Mouse (Mus musculus) retina, adult 2 months (tissue): ENCODE data around the gene Rab20.
"Not testable (repeated sequence)": the region's sequence is repeated elsewhere in the genome, so short reads cannot be mapped to it uniquely, and the experiment has no call there.

Experiments
- DNase-seq: peaks from one replicate; pipeline ENCODE4 v3.0.0-alpha.2; 2012; ENCODE audit warnings: low read depth, low spot score

The Rab20 gene

DNA sequence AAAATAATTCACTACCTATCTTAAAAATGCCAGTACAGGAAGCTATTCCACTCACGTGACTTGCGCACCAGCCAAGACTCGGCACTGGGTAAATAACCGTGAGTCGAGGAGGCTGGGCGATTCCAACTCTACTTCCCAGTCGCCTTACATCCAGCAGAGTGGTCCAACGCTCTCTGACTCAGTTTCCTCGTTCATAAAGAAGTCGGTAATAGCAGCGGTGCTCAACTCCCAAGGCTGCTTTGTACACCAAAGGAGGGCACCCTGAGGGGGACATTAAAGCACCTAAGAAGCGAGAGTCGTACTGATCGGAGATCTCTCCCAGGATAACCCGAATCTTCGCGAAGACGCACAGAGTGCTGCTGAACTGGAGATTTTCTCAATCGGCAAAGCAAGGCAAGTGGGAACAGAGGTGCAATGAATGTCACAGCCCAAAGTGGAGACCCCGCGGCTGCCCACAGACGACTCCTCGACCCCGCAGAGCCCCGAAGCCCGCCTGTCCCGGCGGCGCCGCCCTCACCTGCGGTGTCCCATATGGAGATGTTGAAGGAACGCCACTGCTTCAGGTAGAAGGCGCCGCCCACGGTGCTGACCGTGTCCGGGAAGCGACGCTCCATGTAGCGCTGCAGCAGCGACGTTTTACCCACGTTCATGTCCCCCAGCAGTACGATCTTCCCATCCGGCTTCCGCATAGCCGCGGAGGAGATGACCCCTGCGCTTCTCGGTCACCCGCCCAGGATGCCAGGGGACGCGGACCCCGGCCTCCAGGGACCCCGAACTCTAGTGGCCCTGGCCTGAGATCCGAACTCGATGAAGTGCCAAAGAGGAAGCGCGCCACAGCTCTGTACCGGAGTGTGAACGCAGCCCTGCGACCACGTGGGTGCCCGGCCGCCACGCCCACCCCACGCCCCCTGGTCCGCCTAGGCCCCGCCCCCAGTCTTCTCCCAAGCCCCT, at the start of gene Rab20:
Gene Rab20, minus strand, starts transcription at position 900 of the 951 bp plus-strand sequence.
- DNase-seq = no peak

DNA sequence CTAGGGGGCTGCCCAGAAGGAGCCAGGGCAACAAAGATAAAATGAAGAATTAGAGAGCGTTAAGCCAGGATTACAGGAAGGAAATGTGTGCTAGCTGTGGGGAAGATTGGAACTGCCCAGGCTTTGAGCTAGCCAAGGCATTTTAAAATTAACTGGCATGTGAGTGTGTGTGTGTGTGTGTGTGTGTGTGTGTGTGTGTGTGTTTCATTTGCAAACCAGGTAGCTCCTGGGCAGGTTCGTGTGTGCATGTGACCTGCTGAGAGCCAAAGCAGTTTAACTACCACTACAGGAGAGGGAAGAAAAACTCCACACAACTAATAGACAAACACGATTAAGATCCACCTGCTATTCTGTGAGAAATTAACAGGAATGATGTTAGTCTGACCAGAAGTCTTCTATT, 44.8 kb upstream of the Rab20 start:
- no peak for DNase-seq

DNA sequence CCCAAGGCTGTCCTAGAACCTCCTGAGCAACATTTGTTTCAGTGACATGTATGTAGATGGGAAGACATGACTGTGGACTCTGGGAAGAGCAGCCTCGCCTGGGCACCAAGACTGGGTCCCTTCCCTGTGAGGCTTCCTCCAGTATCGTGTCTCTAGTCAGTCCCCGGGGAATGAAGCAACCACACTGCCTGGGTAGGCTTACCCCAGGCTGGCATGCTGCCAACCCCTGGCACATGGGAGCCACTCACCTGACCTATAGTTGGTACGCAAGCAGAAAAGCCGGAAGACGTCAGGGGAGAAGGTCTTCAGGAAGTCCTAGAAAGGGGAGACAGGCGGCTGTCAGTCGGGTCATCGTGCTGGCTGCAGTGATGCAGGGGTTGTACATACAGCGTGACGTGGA, 40.2 kb upstream of the Rab20 start:
- no peak for DNase-seq

DNA sequence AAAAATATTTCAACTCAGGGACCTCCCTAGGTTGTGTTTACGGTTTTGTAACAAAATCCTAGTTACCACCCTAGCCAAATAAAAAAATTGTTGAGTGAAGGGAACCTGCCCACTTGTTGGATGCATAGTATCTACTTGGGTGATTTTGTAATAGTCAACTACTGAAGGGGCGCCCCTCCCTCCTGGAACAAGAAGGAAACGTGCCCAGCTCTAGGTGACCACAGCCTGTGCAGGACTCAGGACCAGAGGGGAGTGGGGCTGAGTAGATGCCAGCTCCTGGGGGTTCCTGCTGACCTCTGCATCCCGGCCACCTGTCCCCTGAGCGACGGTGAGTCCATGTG, 39.5 kb upstream of the Rab20 start:
- no peak for DNase-seq

DNA sequence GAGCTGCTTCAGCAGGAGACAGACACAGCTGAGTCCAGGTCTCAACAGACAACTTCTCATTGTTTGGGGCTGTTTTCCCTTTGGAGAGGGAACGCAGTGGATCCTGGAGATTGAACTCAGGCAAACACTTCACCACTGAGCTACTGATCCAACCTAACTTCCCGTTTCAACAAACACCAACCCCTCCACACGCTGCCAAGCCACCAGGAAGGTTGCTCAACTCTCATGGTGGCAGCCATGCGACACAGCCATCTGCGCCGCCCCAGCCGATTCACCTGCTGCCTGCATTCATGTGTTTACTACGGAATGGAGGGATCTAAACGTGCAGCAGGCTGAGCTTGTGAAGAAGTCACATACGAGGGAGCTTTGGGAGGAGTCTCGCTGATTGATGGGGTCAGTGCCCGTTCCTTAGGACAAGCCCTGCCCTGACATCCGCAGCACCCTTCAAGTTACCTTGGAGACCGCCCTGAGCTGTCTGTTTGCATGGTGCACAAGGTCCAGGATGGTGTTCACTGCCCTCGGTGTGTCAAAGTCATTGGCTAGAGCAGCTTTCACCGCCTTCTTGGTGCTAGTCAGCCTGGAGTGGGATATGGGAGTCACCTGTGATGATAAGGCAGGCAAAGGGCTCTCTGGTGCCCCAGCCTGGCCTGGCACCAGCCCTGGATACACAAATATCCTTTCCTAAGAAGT, 39.0 kb upstream of the Rab20 start:
- no peak for DNase-seq

DNA sequence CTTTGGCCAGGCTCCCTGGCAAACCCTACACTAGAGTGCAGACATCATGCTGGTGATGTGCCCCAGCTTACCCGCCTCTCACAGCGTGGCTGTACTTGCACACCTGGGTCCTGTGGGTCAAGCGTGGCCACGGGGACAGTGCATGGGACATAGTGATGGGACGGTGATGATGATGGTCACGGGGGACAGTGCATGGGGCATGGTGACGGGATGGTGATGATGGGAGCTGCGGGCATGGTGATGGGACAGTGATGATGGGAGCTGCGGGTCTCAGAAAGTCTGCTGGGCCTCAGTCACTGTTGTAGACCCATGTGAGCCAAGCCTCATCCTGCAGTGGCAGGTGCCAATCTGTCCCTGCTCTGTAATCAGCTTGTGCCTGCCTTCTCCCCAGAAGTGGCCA, 37.8 kb upstream of the Rab20 start:
- DNase-seq = no peak

DNA sequence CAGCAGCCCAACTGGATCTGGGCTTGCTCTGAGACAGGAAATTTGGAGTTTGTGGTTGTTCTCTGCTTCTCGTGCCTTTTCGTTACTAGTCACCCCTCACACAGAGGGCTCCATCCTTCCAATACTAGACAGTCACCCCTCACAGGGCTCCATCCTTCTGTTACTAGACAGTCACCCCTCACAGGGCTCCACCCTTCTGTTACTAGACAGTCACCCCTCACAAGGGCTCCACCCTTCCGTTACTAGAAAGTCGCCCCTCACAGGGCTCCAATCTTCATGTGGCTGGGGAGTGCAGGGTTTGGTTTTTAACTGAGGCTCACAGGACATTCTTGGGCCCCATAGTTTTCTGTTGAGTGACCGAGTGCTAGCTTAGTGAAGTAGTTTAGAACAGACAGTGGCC, 34.7 kb upstream of the Rab20 start:
- DNase-seq = no peak

DNA sequence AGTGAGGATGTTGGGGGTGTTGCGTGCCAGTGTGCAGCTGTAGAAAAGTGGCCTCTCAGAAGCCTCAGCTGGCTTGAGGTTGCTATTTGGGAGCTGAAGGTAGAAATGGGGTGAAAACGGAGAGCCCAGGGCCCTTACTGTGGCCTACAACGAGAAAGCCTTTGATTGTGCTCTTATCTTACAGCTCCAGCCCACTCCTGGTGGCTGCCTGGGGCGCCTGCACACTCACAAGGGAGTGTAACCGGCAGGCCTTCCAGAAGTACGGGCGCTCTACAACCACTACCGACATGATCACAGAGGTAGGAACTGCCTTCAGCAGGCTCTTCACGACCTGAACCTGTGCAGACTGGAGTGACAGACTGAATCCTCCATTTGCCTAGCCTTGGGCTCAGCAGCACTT, 34.2 kb upstream of the Rab20 start:
- DNase-seq = no peak

DNA sequence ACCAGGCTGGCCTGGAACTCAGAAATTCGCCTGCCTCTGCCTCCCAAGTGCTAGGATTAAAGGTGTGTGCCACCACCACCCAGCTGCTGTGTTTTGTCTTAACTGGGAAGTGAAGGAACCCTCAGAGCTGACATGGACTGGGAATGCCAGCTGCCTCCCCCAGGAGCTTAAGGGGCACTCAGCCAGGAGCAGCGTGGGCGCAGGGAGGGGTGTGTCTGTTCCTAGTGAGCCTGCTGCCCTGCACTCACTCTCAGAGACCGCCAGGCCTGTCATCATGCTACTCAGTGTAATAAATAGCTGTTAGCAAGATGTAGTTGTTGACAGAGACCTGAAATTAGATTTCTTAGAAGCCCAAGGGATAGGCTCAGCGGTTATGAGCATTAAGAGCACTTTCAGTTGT, 32.5 kb upstream of the Rab20 start:
- DNase-seq = no peak

- no peak for DNase-seq
Observed at GRCm38 (mm10) chr8:11508880-11509279, 30.4 kb upstream of the Rab20 start.

- no peak for DNase-seq
Observed at GRCm38 (mm10) chr8:11506802-11507201, 28.3 kb upstream of the Rab20 start.

DNA sequence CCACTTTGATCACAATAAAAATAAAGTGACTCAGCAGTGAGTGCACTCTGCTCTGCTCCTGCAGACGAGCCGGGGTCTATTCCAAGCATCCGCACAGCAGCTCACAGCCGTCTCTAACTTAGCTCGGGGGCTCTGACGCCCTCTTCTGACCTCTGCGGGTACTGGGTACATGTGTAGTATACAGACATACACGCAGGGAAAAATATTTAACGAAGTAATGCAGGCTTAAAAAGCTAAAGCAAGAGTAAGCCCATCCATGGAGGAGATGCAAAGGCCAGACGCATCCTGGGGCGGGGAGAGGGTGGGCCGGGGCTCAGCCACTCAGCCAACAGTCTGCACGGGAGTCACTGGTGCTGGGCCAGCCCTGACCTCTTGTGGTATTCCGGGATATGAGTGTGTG, 27.6 kb upstream of the Rab20 start:
- DNase-seq = no peak

- DNase-seq = no peak
Observed at GRCm38 (mm10) chr8:11503476-11504232, 25.1 kb upstream of the Rab20 start.

DNA sequence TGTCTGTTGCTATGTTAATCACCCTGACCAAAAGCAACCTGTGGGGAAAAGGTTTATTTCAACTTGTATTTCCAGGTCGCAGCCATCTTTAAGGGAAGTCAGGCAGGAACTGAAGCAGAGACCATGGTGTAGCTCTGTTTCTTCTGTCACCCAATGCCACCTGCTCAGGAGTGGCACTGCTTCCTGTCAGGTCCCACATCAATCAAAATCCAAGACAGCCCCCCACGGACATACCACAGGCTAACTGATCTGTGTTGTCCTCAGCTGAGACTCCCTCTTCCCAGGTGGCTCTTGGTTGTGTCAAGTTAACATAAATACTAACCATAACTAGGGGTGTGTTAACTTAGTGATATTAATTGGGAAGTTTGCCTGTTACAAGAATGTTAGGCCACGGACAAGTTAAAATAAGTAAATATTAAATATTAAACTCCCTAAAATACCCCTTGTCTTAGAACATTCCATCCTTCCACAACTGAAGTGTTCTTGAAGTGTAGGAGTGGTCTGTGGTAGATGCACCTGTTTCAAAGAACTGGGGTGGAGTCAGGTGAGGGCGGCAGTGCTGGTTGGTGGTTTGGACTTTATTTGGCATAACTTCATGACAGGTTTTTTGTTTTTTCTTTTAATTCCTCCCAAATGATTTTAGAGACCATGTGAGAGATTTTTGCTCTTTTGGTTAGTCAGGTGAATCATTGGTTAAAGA, 20.4 kb upstream of the Rab20 start:
- DNase-seq = no peak

- DNase-seq = no peak
Observed at GRCm38 (mm10) chr8:11498281-11498680, 19.8 kb upstream of the Rab20 start.

GRCm38 (mm10) chr8:11497017-11497990, 18.8 kb upstream of the Rab20 start, which contains the start of gene Naxd:
TSS of gene Naxd (plus strand) at chr8:11497506.
- peak; percentile 79 for DNase-seq

DNA sequence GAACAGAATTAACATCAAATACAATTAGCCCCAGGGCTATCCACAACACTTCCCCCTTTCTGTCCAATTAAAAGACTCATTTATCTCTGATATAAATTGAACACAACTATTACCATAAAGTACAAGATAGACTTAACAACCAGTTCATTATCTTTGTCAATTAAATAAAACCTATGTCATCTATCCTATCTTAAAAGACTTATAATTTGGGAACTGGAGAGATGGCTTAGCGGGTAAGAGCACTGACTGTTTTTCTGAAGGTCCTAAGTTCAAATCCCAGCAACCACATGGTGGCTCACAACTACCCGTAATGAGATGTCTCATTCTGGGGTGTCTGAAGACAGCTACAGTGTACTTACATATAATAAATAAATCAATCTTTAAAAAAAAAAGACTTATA, 13.8 kb upstream of the Rab20 start:
- not testable (repeated sequence) for DNase-seq

GRCm38 (mm10) chr8:11487229-11487628, 8.7 kb upstream of the Rab20 start:
- no peak for DNase-seq

GRCm38 (mm10) chr8:11486142-11486541, 7.6 kb upstream of the Rab20 start:
- no peak for DNase-seq

DNA sequence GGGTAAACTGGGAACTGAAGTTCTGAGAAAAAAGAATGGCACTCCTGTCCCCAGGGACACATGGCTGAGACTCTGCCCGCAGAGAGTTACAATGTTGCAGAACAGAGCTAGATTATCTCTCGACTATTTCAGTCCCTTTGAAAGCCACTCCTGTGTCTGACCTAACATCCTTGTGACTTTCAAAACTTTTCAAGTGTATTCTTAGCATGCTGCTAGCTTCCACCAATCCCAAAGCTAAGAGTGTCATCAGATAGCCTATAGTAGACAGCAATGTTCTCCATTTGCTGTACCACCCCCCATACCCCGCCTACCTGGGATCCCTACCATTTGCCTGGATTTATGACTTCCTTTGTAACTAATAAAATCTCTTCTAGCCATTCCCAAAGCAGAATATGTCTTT, 4.0 kb upstream of the Rab20 start:
- no peak for DNase-seq
